Mouse (Mus musculus) hindbrain, embryonic 11.5 days (tissue): ENCODE data around the gene Prkn. TPM values are rescaled to one million over a fixed set of nuclear protein-coding genes. Genes with fewer than 3 reads are reported as not detected.

Experiments used
- ATAC-seq: fragments of 200-750 bp; cut with Nextera tagmentation; 2 replicates; pipeline ENCODE4 v1.8.0; 2017; ENCODE audit warnings: mild to moderate bottlenecking, moderate TSS enrichment, moderate library complexity; ENCODE audit not compliant: low FRiP score
- DNase-seq: peaks from one replicate; pipeline ENCODE4 v3.0.0-alpha.2; 2015; ENCODE audit warnings: low spot score
- H3K27ac ChIP-seq: fragments of 300-500 bp; sonication (generic); 2 replicates; pipeline ENCODE4 v1.5.1; 2014; ENCODE audit warnings: mild to moderate bottlenecking, low read depth, low read length
- H3K27me3 ChIP-seq: fragments of 300-500 bp; sonication (generic); 2 replicates; pipeline ENCODE4 v1.6.1; 2014; ENCODE audit warnings: mild to moderate bottlenecking, low read length, moderate library complexity, mixed read lengths; ENCODE audit not compliant: control insufficient read depth, insufficient read depth
- H3K36me3 ChIP-seq: fragments of 300-500 bp; sonication (generic); 2 replicates; pipeline ENCODE4 v1.6.1; 2014; ENCODE audit warnings: mild to moderate bottlenecking, low read length, moderate library complexity, mixed read lengths; ENCODE audit not compliant: control insufficient read depth, insufficient read depth
- H3K4me1 ChIP-seq: fragments of 300-500 bp; sonication (generic); replicated peaks from 2 replicates; pipeline ENCODE4 v1.6.1; 2014; ENCODE audit warnings: low read length, mixed read lengths; ENCODE audit not compliant: control insufficient read depth, insufficient read depth
- H3K4me2 ChIP-seq: fragments of 300-500 bp; sonication (generic); replicated peaks from 2 replicates; pipeline ENCODE4 v1.6.1; 2014; ENCODE audit warnings: mild to moderate bottlenecking, low read depth, low read length
- H3K4me3 ChIP-seq: fragments of 300-500 bp; sonication (generic); 2 replicates; pipeline ENCODE4 v1.5.1; 2014; ENCODE audit warnings: low read depth, low read length
- H3K9ac ChIP-seq: fragments of 300-500 bp; sonication (generic); 2 replicates; pipeline ENCODE4 v1.6.1; 2014; ENCODE audit warnings: low read depth, low read length
- H3K9me3 ChIP-seq: fragments of 300-500 bp; sonication (generic); 2 replicates; pipeline ENCODE4 v1.6.1; 2016; ENCODE audit warnings: low read length; ENCODE audit not compliant: control insufficient read depth
- WGBS: fragments of 180-500 bp; shearing (Covaris S2); extraction: QIAGEN DNeasy Blood & Tissue Kit; methylation state at CpG from one replicate; pipeline ENCODE4 v1.1.7; 2014; 5-methylcytosine and 5-hydroxymethylcytosine counted together
- polyA plus RNA-seq: library from polyadenylated mRNA; unstranded; fragments of >200 nt; fragmentation: Nextera tagmentation; extraction: Ambion mirVana; gene quantifications from 2 replicates; pipeline ENCODE4 v1.2.1, GENCODE M21; 2014

Prkn gene
- polyA plus RNA-seq, 1 experiment from 2014 or later, result 1.9 TPM

DNA sequence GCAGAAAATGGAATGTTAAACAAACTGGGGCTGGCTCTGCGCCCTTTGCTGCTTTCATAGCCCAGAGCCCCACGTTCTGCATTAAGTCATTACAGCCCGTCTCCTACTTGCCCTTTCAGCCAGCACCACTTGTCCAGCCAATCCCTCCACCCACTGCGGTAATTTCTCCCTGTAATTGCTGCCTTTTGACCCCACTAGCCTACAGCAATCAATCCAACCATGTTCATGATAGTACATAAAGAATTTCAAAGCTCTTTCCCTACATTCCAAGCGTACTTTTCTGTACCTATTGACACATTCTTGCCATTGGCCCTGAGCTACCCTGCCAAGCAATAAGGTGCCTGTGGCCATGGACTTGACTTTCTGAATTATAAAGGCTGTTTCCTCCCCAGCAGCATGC is 881.7 kb downstream of the Prkn start:
- Histone ChIP-seq H3K4me3 (no peak overlapping the region), H3K9ac (no peak overlapping the region), H3K4me1 (no peaks in the 10 kb centered on the region), H3K36me3 (no peaks in the 10 kb centered on the region), H3K9me3 (no peaks in the 10 kb centered on the region), H3K4me2 (no peak overlapping the region), H3K27ac (no peak overlapping the region), H3K27me3 (no peaks in the 10 kb centered on the region)
- DNase-seq (no peak), ATAC-seq (no peak)
- 60% methylated on average over 5 of the region's 5 CpGs for WGBS

DNA sequence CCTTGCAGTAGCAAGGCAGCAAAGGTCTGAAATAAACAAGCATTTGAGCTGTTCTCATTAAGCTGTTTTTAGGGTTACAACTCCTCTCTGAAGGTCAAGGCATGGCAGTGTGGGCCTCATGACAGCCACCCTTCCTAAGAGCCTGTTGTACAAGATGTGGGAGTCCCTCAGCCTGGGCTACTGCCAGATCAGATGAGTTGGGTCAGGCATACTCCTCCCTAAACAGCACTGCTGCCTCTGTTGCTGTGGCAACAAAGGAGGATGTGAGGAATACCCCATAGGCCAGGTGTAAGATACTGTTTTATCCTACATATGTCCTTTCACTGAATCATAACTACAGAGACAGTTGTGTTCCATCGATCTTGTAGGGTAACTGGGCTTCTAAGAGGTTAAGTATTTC is 882.3 kb downstream of the Prkn start:
- H3K27ac ChIP-seq, result no peak overlapping the region
- ATAC-seq (no peak), DNase-seq (no peak)
- H3K4me3 ChIP-seq, result no peak overlapping the region
- 87% methylated on average over 1 of the region's 1 CpGs for WGBS
- no peaks in the 10 kb centered on the region for H3K9me3 ChIP-seq
- H3K9ac ChIP-seq, result no peak overlapping the region
- no peaks in the 10 kb centered on the region for H3K27me3 ChIP-seq
- H3K4me2 ChIP-seq, result no peak overlapping the region
- H3K4me1 ChIP-seq, result no peaks in the 10 kb centered on the region
- no peaks in the 10 kb centered on the region for H3K36me3 ChIP-seq

DNA sequence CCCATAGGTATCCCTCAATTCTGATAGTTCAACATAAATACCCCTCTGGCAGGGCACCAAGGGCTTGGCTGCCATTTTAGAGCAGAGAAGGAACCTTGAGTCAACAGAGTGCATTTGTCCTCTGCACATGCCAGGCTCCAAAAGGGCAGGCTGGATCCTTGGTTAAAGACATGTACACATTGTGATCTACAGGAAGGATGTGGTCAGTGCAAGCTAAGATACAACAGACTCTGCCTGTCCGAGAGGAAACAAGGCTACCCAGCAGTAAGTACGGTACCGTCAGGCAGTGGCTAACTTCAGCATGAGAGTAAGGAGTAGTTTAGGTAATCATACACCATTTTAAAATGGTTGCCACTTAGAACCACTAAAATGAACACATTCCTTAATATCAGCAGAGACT is 884.0 kb downstream of the Prkn start:
- H3K27me3 ChIP-seq, result no peaks in the 10 kb centered on the region
- H3K36me3 ChIP-seq, result no peaks in the 10 kb centered on the region
- no peak for DNase-seq
- no peak overlapping the region for H3K4me2 ChIP-seq
- H3K9me3 ChIP-seq, result no peaks in the 10 kb centered on the region
- WGBS, result 91% methylated on average over 3 of the region's 3 CpGs
- no peaks in the 10 kb centered on the region for H3K4me1 ChIP-seq
- H3K4me3 ChIP-seq, result no peak overlapping the region
- ATAC-seq, result no peak
- H3K9ac ChIP-seq, result no peak overlapping the region
- H3K27ac ChIP-seq, result no peak overlapping the region

DNA sequence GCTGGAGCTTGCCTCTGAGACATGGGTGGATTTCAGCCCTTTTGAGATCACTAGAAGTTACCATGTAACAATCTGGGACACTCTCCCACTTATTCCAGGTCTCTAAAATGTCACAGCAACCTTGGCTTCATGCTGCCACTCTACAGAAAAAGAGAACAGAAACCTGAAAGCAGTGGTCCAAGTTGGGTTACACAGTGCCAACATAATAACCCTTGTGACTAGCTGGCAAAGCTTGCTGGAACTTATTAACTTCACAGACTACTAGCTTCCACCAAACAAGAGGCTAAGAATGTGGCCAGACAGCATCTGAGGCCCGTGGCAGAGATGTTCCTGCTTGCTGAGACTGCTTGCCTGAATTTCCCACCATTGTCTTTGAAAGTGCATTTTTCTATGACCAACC is 886.9 kb downstream of the Prkn start:
- Histone ChIP-seq H3K4me1 (no peaks in the 10 kb centered on the region), H3K36me3 (no peaks in the 10 kb centered on the region), H3K9ac (no peak overlapping the region), H3K9me3 (no peaks in the 10 kb centered on the region), H3K4me2 (no peak overlapping the region), H3K4me3 (no peak overlapping the region), H3K27me3 (no peaks in the 10 kb centered on the region), H3K27ac (no peak overlapping the region)
- DNase-seq (no peak), ATAC-seq (no peak)
- WGBS, result 76% methylated on average over 1 of the region's 1 CpGs

DNA sequence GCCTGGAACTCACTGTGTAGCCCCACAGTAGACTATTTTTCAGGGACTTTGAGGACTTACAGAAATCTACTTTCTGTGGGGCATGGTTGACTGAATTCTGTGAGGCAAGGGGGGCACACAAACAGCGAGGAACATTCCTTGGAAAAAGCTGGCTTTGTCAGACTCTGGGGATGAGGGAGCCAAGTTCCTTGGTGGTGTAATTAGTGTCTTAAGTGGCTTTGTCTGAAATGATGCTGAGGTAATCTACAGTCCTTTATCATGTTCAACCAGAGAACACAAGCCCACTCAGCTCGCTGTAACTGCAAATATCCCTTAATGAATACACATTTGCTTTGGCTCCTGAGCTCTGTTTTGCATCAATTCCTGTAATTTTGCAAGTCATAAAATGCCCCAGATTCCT is 888.1 kb downstream of the Prkn start:
- Histone ChIP-seq H3K27ac (no peak overlapping the region), H3K9me3 (no peaks in the 10 kb centered on the region), H3K4me1 (no peaks in the 10 kb centered on the region), H3K9ac (no peak overlapping the region), H3K27me3 (no peaks in the 10 kb centered on the region), H3K36me3 (no peaks in the 10 kb centered on the region), H3K4me2 (no peak overlapping the region), H3K4me3 (no peak overlapping the region)
- no peak for ATAC-seq
- DNase-seq, result no peak
- 81% methylated on average over 2 of the region's 2 CpGs for WGBS

DNA sequence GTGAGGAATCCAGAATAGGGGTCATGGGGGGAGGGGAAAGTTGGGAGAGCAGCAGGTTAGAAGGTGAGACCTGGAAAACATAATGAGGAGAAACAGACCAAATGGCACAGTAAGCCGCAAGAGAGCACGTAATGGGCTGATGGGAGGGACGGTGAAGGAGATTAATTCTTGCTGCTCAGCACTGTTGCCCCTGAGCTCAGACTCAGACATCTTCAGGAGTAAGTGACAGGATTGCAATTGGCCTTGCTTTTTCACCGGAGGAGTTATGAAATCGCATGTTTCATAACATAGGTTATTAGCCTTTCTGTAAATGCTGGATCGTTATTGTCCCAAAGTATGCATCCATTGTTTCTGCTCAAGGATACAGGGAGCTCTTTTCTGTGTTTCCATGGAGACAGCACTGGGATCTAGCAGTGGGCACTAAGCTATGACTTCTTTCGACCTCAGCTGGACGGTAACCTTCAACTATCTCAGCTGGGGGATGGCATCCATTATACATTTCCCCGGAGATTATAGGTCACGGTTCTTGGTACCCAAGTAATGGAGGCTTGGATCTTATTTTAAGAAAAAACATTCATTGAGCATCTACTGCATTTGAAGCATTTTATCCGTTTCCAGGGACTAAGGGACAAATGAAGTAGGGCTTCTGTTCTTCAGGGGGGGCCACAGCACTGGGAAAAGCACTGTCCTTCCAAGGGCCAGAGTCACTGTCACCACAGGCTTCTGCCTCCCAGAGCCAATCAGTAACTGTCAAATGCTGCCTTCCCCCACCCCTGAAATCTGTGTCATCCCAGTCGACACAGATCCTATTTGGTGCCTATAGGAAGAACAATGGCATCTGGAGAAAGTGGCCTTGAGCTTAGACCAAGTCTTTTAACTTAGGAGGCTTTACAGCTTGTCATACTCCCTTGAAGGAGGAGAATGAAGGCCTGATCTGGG is 890.7 kb downstream of the Prkn start:
- WGBS, result 60% methylated on average over 12 of the region's 12 CpGs
- H3K9me3 ChIP-seq, result no peaks in the 10 kb centered on the region
- 0 out of 2 replicates have a peak overlapping the region, but pooled peaks have one; percentile 40 for H3K27ac ChIP-seq
- DNase-seq (peak; percentile 24), ATAC-seq (no peak)
- H3K36me3 ChIP-seq, result no peaks in the 10 kb centered on the region
- no peak overlapping the region for H3K9ac ChIP-seq
- H3K4me3 ChIP-seq, result no peak overlapping the region
- H3K27me3 ChIP-seq, result no peaks in the 10 kb centered on the region
- H3K4me2 ChIP-seq, result no peak overlapping the region
- H3K4me1 ChIP-seq, result no peaks in the 10 kb centered on the region

DNA sequence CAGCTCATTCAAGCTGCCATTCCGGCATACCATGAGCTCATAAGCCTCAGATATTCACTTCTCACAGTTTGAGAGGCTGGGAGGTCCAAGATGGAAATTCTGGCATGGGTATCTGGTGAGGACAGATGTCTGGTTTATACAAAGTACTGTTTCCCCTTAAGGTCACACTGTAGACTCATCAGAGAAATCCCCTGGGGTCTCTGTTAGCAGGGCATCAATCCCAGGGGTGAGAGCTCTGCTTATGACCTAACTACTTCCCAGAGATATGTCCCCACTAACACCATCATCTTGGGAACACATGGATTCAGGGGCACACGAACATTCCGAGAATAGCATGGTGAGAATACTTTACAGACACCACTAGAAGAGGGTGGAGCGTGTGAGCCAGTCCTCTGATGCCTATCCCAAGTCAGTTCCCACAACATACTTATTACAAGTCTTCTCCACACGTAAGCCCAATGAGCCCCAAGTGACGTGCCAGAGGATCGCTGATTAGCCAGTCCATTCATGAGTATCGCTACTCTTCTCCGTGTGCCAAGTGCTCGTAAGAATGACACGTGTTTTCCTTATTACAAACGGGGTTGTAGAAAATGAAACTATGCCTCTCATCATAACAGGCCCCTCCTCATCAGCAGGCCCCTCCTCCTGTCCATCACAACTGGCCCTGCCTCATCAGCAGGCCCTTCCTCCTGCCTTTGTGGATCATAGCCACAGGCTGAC is 895.1 kb downstream of the Prkn start:
- no peak for DNase-seq
- Histone ChIP-seq H3K4me1 (no peaks in the 10 kb centered on the region), H3K36me3 (no peaks in the 10 kb centered on the region), H3K4me3 (no peak overlapping the region), H3K27me3 (no peaks in the 10 kb centered on the region), H3K27ac (no peak overlapping the region), H3K9ac (no peak overlapping the region), H3K9me3 (no peaks in the 10 kb centered on the region), H3K4me2 (no peak overlapping the region)
- ATAC-seq, result no peak
- 91% methylated on average over 12 of the region's 12 CpGs for WGBS

DNA sequence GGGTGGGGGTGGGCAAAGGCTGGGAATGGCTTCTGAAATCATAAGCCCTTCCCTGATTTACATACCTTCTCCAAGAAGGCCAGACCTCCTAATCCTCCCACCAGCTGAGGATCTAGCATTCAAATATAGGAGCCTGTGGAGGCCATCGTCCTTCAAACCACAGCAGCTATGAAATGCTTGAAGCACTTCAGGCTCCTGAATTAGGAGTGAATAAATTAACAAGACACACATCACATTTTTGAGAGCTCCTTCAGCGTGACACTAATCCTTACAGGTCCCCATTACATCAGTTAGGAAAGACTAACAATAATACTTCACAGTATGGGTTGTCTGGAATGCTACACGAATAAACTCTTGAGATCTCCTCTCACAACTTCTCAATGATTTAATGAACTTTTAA is 896.3 kb downstream of the Prkn start:
- no peaks in the 10 kb centered on the region for H3K36me3 ChIP-seq
- no peaks in the 10 kb centered on the region for H3K9me3 ChIP-seq
- no peaks in the 10 kb centered on the region for H3K27me3 ChIP-seq
- no peak overlapping the region for H3K27ac ChIP-seq
- H3K4me3 ChIP-seq, result no peak overlapping the region
- H3K4me1 ChIP-seq, result no peaks in the 10 kb centered on the region
- no peak for DNase-seq
- no peak for ATAC-seq
- no peak overlapping the region for H3K4me2 ChIP-seq
- no peak overlapping the region for H3K9ac ChIP-seq
- 69% methylated on average over 3 of the region's 3 CpGs for WGBS

DNA sequence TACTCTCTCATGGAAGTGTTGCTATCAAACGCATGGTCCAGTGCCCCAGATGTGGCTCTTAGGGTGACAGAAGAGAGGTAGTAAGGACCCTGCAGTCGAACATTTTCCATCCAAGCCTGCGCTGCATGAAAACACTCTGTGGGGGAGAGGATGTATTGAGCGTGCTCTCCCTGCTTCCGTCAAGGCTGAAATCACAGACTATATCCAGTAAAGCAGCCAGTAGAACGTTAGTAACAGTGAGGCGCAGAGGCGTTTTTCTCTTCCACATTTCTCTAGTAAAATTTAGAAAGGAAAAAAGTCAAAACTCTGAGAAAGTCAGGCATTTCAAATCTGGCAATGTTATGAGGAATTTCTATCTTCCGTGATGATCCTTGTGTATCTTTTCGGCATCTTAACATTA is 897.7 kb downstream of the Prkn start:
- Histone ChIP-seq H3K4me2 (no peak overlapping the region), H3K4me1 (no peaks in the 10 kb centered on the region), H3K27ac (no peak overlapping the region), H3K27me3 (no peaks in the 10 kb centered on the region), H3K36me3 (no peaks in the 10 kb centered on the region), H3K9me3 (no peaks in the 10 kb centered on the region), H3K4me3 (no peak overlapping the region), H3K9ac (no peak overlapping the region)
- ATAC-seq, result no peak
- 95% methylated on average over 10 of the region's 10 CpGs for WGBS
- no peak for DNase-seq
